Mouse (Mus musculus) small intestine, adult 2 months (tissue): ENCODE results near the gene Col9a3.

Experiments used
- CTCF ChIP-seq: fragments of 200-500 bp; IDR thresholded peaks from 2 replicates; pipeline ENCODE4 v1.5.1; 2012; ENCODE audit warnings: low read depth, mild to moderate bottlenecking, control low read depth, inconsistent platforms, low read length, moderate library complexity, mixed read lengths; ENCODE audit not compliant: insufficient replicate concordance, insufficient read length; ENCODE audit errors: extremely low read depth
- POLR2A ChIP-seq: fragments of 200-500 bp; IDR thresholded peaks from 2 replicates; pipeline ENCODE4 v1.6.1; 2012; ENCODE audit warnings: low read depth, mild to moderate bottlenecking, control low read depth, inconsistent platforms, low read length, moderate library complexity

- no peak for TF ChIP-seq CTCF
- no peak for TF ChIP-seq POLR2A
These were observed 57.1 kb downstream of the Col9a3 start for GRCm38 (mm10) chr2:180654666-180655065.
